Comparison of ENCODE assay signal across 12 mouse cellular contexts in genomic region chr4:152266236-152266895, GRCm38 (mm10). TPM values are rescaled to one million over a fixed set of nuclear protein-coding genes. Genes with fewer than 3 reads are reported as not detected.
DNase-seq lines count a peak whose midpoint lies in the region; ATAC-seq and TF ChIP-seq lines count a peak whose summit lies in the region.
"Had no signal": no experiment of that assay in that cellular context is flagged by ENCODE, and none has a peak within 500 bp of the region (broad histone marks: within the 10 kb centered on the region; RNA-seq: fewer than 3 reads in every experiment).

No protein-coding gene starts in this region.

- no peak overlapping the region for H3K4me3 ChIP-seq in embryonic facial prominence, embryonic 13.5 days
- no peak overlapping the region for H3K4me3 ChIP-seq in embryonic facial prominence, embryonic 10.5 days
- no peak overlapping the region for H3K4me3 ChIP-seq in midbrain, postnatal 0 days (ENCODE audit: low read depth, low read length)
- H3K4me3 ChIP-seq in midbrain, embryonic 14.5 days (replicated peaks; ENCODE audit: low read depth, low read length): no peak overlapping the region
- no peak overlapping the region; the same call in 1 of the 2 replicates for H3K4me3 ChIP-seq in gastrocnemius, adult 2 months
- H3K4me3 ChIP-seq: embryonic facial prominence, embryonic 12.5 days had no signal

- H3K4me2 ChIP-seq in embryonic facial prominence, embryonic 13.5 days: no peak overlapping the region
- H3K4me2 ChIP-seq in midbrain, postnatal 0 days (ENCODE audit: low read depth, low read length, poor library complexity, severe bottlenecking): no peak overlapping the region
- H3K4me2 ChIP-seq in midbrain, embryonic 14.5 days (ENCODE audit: low read length): no peak overlapping the region
- H3K4me2 ChIP-seq: embryonic facial prominence, embryonic 12.5 days had no signal

- no peak for TF ChIP-seq CTCF in midbrain, postnatal 0 days (IDR thresholded peaks at IDR 0.05)
- TF ChIP-seq CTCF in gastrocnemius, adult 2 months (IDR thresholded peaks at IDR 0.05): no peak

- H3K36me3 ChIP-seq in embryonic facial prominence, embryonic 13.5 days: no peaks in the 10 kb centered on the region
- H3K36me3 ChIP-seq in embryonic facial prominence, embryonic 10.5 days (replicated peaks): no peaks in the 10 kb centered on the region; the same call in 1 of the 2 replicates
- H3K36me3 ChIP-seq in midbrain, postnatal 0 days (ENCODE audit: insufficient read depth, low read length): peaks cover 25% of the 10 kb centered on the region
- peaks cover 13% of the 10 kb centered on the region; the same call in 1 of the 2 replicates for H3K36me3 ChIP-seq in midbrain, embryonic 14.5 days (ENCODE audit: control insufficient read depth, insufficient read depth, low read length)
- H3K36me3 ChIP-seq: embryonic facial prominence, embryonic 12.5 days had no signal

- no peak for ATAC-seq in embryonic facial prominence, embryonic 13.5 days (ENCODE audit: insufficient number of reproducible peaks, insufficient read depth, low FRiP score, low TSS enrichment, low read depth)
- no peak for ATAC-seq in midbrain, postnatal 0 days (ENCODE audit: low FRiP score)
- no peak for ATAC-seq in midbrain, embryonic 14.5 days (ENCODE audit: low FRiP score, low TSS enrichment)
- no peak for ATAC-seq in monocyte, adult 5-6 weeks (replicated peaks; ENCODE audit: insufficient number of reproducible peaks, low FRiP score, low TSS enrichment, poor library complexity, severe bottlenecking)

- H3K27me3 ChIP-seq in embryonic facial prominence, embryonic 13.5 days: no peaks in the 10 kb centered on the region
- H3K27me3 ChIP-seq in embryonic facial prominence, embryonic 10.5 days (replicated peaks; ENCODE audit: low read depth, poor library complexity, severe bottlenecking): peaks cover 11% of the 10 kb centered on the region; the same call in 1 of the 2 replicates
- H3K27me3 ChIP-seq in midbrain, postnatal 0 days (ENCODE audit: insufficient read depth, low read length): no peaks in the 10 kb centered on the region
- H3K27me3 ChIP-seq in midbrain, embryonic 14.5 days (ENCODE audit: control insufficient read depth, insufficient read depth, low read length): 0 out of 2 replicates have a peak, but pooled peaks cover under 1% of the 10 kb centered on the region
- H3K27me3 ChIP-seq: embryonic facial prominence, embryonic 12.5 days had no signal

- intact Hi-C loops in gastrocnemius, adult 2 months (cut with DNase I): no loop called here
- intact Hi-C loops in left cerebral cortex, postnatal 14 days (cut with DNase I): no loop called here

- no peaks in the 10 kb centered on the region for H3K9me3 ChIP-seq in embryonic facial prominence, embryonic 13.5 days
- H3K9me3 ChIP-seq in embryonic facial prominence, embryonic 10.5 days: no peaks in the 10 kb centered on the region
- no peaks in the 10 kb centered on the region for H3K9me3 ChIP-seq in midbrain, postnatal 0 days (ENCODE audit: low read length)
- no peaks in the 10 kb centered on the region for H3K9me3 ChIP-seq in midbrain, embryonic 14.5 days (ENCODE audit: control insufficient read depth, low read length)
- H3K9me3 ChIP-seq: embryonic facial prominence, embryonic 12.5 days had no signal

- no peak overlapping the region for H3K27ac ChIP-seq in embryonic facial prominence, embryonic 13.5 days
- no peak overlapping the region for H3K27ac ChIP-seq in embryonic facial prominence, embryonic 10.5 days (replicated peaks)
- no peak overlapping the region for H3K27ac ChIP-seq in midbrain, postnatal 0 days (ENCODE audit: low read depth, low read length)
- H3K27ac ChIP-seq in midbrain, embryonic 14.5 days (replicated peaks; ENCODE audit: low read depth, low read length): no peak overlapping the region
- peak overlapping the region; percentile 80 for H3K27ac ChIP-seq in gastrocnemius, adult 2 months
- H3K27ac ChIP-seq: embryonic facial prominence, embryonic 12.5 days; liver, embryonic 14.5 days had no signal

- H3K4me1 ChIP-seq in embryonic facial prominence, embryonic 13.5 days: peaks cover 52% of the 10 kb centered on the region
- peaks cover 70% of the 10 kb centered on the region for H3K4me1 ChIP-seq in embryonic facial prominence, embryonic 10.5 days
- H3K4me1 ChIP-seq in midbrain, postnatal 0 days (ENCODE audit: insufficient read depth, low read length): 0 out of 2 replicates have a peak, but pooled peaks cover 3% of the 10 kb centered on the region
- H3K4me1 ChIP-seq in midbrain, embryonic 14.5 days (ENCODE audit: control insufficient read depth, insufficient read depth, low read length): no peaks in the 10 kb centered on the region

- 53% methylated on average over 10 of the region's 10 CpGs for WGBS in embryonic facial prominence, embryonic 13.5 days
- WGBS in embryonic facial prominence, embryonic 10.5 days: 57% methylated on average over 10 of the region's 10 CpGs
- 60% methylated on average over 10 of the region's 10 CpGs for WGBS in midbrain, postnatal 0 days
- 68% methylated on average over 10 of the region's 10 CpGs for WGBS in midbrain, embryonic 14.5 days

- 0 out of 2 replicates have a peak overlapping the region, but pooled peaks have one; percentile 22 for H3K9ac ChIP-seq in embryonic facial prominence, embryonic 13.5 days
- no peak overlapping the region for H3K9ac ChIP-seq in midbrain, postnatal 0 days (replicated peaks; ENCODE audit: low read length, poor library complexity, severe bottlenecking)
- no peak overlapping the region for H3K9ac ChIP-seq in midbrain, embryonic 14.5 days (replicated peaks; ENCODE audit: low read length)
- H3K9ac ChIP-seq: embryonic facial prominence, embryonic 12.5 days; liver, embryonic 14.5 days had no signal

- DNase-seq in embryonic facial prominence, embryonic 10.5 days (ENCODE audit: low spot score): no peak
- DNase-seq in midbrain, postnatal 0 days (ENCODE audit: low spot score): peak; percentile 54
- DNase-seq in midbrain, embryonic 14.5 days: no peak
- DNase-seq in gastrocnemius, adult 2 months: peak; percentile 91
- DNase-seq in left cerebral cortex, postnatal 14 days (ENCODE audit: low spot score in 2 of 2): peak; percentile 57 to 61
- no peak for DNase-seq in kidney, adult 18-20 months
- DNase-seq: kidney, postnatal 10 days had no signal

RNA-seq across cellular contexts. Expression of gene Gpr153, which starts 7.7 kb away (rescaled TPM):
- polyA plus RNA-seq in embryonic facial prominence, embryonic 13.5 days (2015; fragmentation: Nextera tagmentation; extraction: Ambion mirVana): 11.1 TPM in 2 replicates
- 2.7 and 4.0 TPM in 2 replicates for polyA plus RNA-seq in embryonic facial prominence, embryonic 10.5 days (2016; fragmentation: Nextera tagmentation; extraction: Ambion mirVana)
- total RNA-seq in midbrain, postnatal 0 days (2014; rRNA removed): 138 and 149 TPM in 2 replicates
- polyA plus RNA-seq in midbrain, postnatal 0 days (2015; fragmentation: Nextera tagmentation; extraction: Ambion mirVana): 20.1 and 21.2 TPM in 2 replicates
- polyA plus RNA-seq in midbrain, embryonic 14.5 days (2014; fragmentation: Nextera tagmentation; extraction: Ambion mirVana): 14.0 and 15.2 TPM in 2 replicates
- 1 to 10 TPM; 3.4 to 7.3 TPM for total RNA-seq in gastrocnemius, adult 2 months (2021)
- total RNA-seq in left cerebral cortex, postnatal 14 days (2021): 10 to 100 TPM; 31.2 to 31.6 TPM
- total RNA-seq in monocyte, adult 5-6 weeks (2017): 0.39 to 0.86 TPM in 2 of 3 replicates, not detected in the other

RNA-seq across cellular contexts. Expression of gene Hes3, which starts 25.1 kb away (rescaled TPM):
- polyA plus RNA-seq in embryonic facial prominence, embryonic 13.5 days (2015; fragmentation: Nextera tagmentation; extraction: Ambion mirVana): not detected in 2 replicates
- 0.10 and 2.3 TPM in 2 replicates for polyA plus RNA-seq in embryonic facial prominence, embryonic 10.5 days (2016; fragmentation: Nextera tagmentation; extraction: Ambion mirVana)
- not detected in 2 replicates for total RNA-seq in midbrain, postnatal 0 days (2014; rRNA removed)
- 0.19 and 0.36 TPM in 2 replicates for polyA plus RNA-seq in midbrain, postnatal 0 days (2015; fragmentation: Nextera tagmentation; extraction: Ambion mirVana)
- 0.39 and 1.2 TPM in 2 replicates for polyA plus RNA-seq in midbrain, embryonic 14.5 days (2014; fragmentation: Nextera tagmentation; extraction: Ambion mirVana)
- not detected for total RNA-seq in gastrocnemius, adult 2 months (2021)
- total RNA-seq in left cerebral cortex, postnatal 14 days (2021): under 1 TPM; 0.20 to 0.42 TPM
- total RNA-seq in monocyte, adult 5-6 weeks (2017): not detected in 3 replicates
- polyA plus RNA-seq: C2C12; liver, embryonic 14.5 days had no signal

RNA-seq across cellular contexts. Expression of gene Icmt, which starts 30.7 kb away (rescaled TPM):
- polyA plus RNA-seq in embryonic facial prominence, embryonic 13.5 days (2015; fragmentation: Nextera tagmentation; extraction: Ambion mirVana): 23.5 and 26.6 TPM in 2 replicates
- polyA plus RNA-seq in embryonic facial prominence, embryonic 10.5 days (2016; fragmentation: Nextera tagmentation; extraction: Ambion mirVana): 29.5 and 30.2 TPM in 2 replicates
- 34.6 and 38.9 TPM in 2 replicates for total RNA-seq in midbrain, postnatal 0 days (2014; rRNA removed)
- polyA plus RNA-seq in midbrain, postnatal 0 days (2015; fragmentation: Nextera tagmentation; extraction: Ambion mirVana): 15.7 and 17.9 TPM in 2 replicates
- polyA plus RNA-seq in midbrain, embryonic 14.5 days (2014; fragmentation: Nextera tagmentation; extraction: Ambion mirVana): 14.9 and 23.7 TPM in 2 replicates
- total RNA-seq in gastrocnemius, adult 2 months (2021): 10 to 100 TPM; 18.1 to 19.3 TPM
- 10 to 100 TPM; 43.1 to 45.0 TPM for total RNA-seq in left cerebral cortex, postnatal 14 days (2021)
- 10.5 to 18.2 TPM (median 14.9 TPM) in 3 replicates for total RNA-seq in monocyte, adult 5-6 weeks (2017)

RNA-seq across cellular contexts. Expression of gene Rnf207, which starts 52.4 kb away (rescaled TPM):
- 0.72 and 1.3 TPM in 2 replicates for polyA plus RNA-seq in embryonic facial prominence, embryonic 13.5 days (2015; fragmentation: Nextera tagmentation; extraction: Ambion mirVana)
- 1.3 and 2.3 TPM in 2 replicates for polyA plus RNA-seq in embryonic facial prominence, embryonic 10.5 days (2016; fragmentation: Nextera tagmentation; extraction: Ambion mirVana)
- 7.6 and 15.2 TPM in 2 replicates for total RNA-seq in midbrain, postnatal 0 days (2014; rRNA removed)
- polyA plus RNA-seq in midbrain, postnatal 0 days (2015; fragmentation: Nextera tagmentation; extraction: Ambion mirVana): 7.2 and 8.8 TPM in 2 replicates
- polyA plus RNA-seq in midbrain, embryonic 14.5 days (2014; fragmentation: Nextera tagmentation; extraction: Ambion mirVana): 4.2 and 6.9 TPM in 2 replicates
- not detected for total RNA-seq in gastrocnemius, adult 2 months (2021)
- 1 to 10 TPM; 5.3 to 7.4 TPM for total RNA-seq in left cerebral cortex, postnatal 14 days (2021)
- not detected in 3 replicates for total RNA-seq in monocyte, adult 5-6 weeks (2017)

RNA-seq across cellular contexts. Expression of gene Rpl22, which starts 59.2 kb away (rescaled TPM):
- polyA plus RNA-seq in embryonic facial prominence, embryonic 13.5 days (2015; fragmentation: Nextera tagmentation; extraction: Ambion mirVana): 447 and 449 TPM in 2 replicates
- polyA plus RNA-seq in embryonic facial prominence, embryonic 10.5 days (2016; fragmentation: Nextera tagmentation; extraction: Ambion mirVana): 360 and 367 TPM in 2 replicates
- 177 and 203 TPM in 2 replicates for total RNA-seq in midbrain, postnatal 0 days (2014; rRNA removed)
- 125 and 148 TPM in 2 replicates for polyA plus RNA-seq in midbrain, postnatal 0 days (2015; fragmentation: Nextera tagmentation; extraction: Ambion mirVana)
- 165 and 174 TPM in 2 replicates for polyA plus RNA-seq in midbrain, embryonic 14.5 days (2014; fragmentation: Nextera tagmentation; extraction: Ambion mirVana)
- total RNA-seq in gastrocnemius, adult 2 months (2021): 100 to 1,000 TPM; 235 to 261 TPM
- total RNA-seq in left cerebral cortex, postnatal 14 days (2021): 100 to 1,000 TPM; 182 to 187 TPM
- total RNA-seq in monocyte, adult 5-6 weeks (2017): 1,335 to 1,418 TPM (median 1,365 TPM) in 3 replicates

Comparison
In these comparisons a context has a peak if more than half of its experiments do, and no peak if none do; other contexts are left out.
1. DNase-seq: peak in midbrain, postnatal 0 days (single experiment), gastrocnemius, adult 2 months (single experiment) and left cerebral cortex, postnatal 14 days (2 of 2); none in embryonic facial prominence, embryonic 10.5 days (single experiment), midbrain, embryonic 14.5 days (single experiment) and kidney, adult 18-20 months (single experiment).